Mouse (Mus musculus) limb, embryonic 13.5 days (tissue): ENCODE data around the gene Idua. TPM values are rescaled to one million over a fixed set of nuclear protein-coding genes. Genes with fewer than 3 reads are reported as not detected.
"Not testable (repeated sequence)": the region's sequence is repeated elsewhere in the genome, so short reads cannot be mapped to it uniquely, and the experiment has no call there.

Experiments
- ATAC-seq: fragments of 200-750 bp; cut with Nextera tagmentation; 2 replicates; pipeline ENCODE4 v1.8.0; 2017; ENCODE audit warnings: low read depth, moderate number of reproducible peaks, moderate TSS enrichment; ENCODE audit not compliant: low FRiP score
- H3K27ac ChIP-seq: fragments of 300-500 bp; sonication (generic); 2 replicates; pipeline ENCODE4 v1.5.1; 2015; ENCODE audit warnings: inconsistent platforms, mild to moderate bottlenecking, moderate library complexity
- H3K27me3 ChIP-seq: fragments of 300-500 bp; sonication (generic); 2 replicates; pipeline ENCODE4 v1.6.1; 2015; ENCODE audit warnings: mild to moderate bottlenecking, inconsistent platforms
- H3K36me3 ChIP-seq: fragments of 300-500 bp; sonication (generic); 2 replicates; pipeline ENCODE4 v1.6.1; 2015; ENCODE audit warnings: inconsistent platforms, mild to moderate bottlenecking, moderate library complexity
- H3K4me1 ChIP-seq: fragments of 300-500 bp; sonication (generic); 2 replicates; pipeline ENCODE4 v1.6.1; 2015; ENCODE audit warnings: inconsistent platforms
- H3K4me2 ChIP-seq: fragments of 300-500 bp; sonication (generic); replicated peaks from 2 replicates; pipeline ENCODE4 v1.6.1; 2015; ENCODE audit warnings: inconsistent platforms, mild to moderate bottlenecking, moderate library complexity
- H3K4me3 ChIP-seq: fragments of 300-500 bp; sonication (generic); 2 replicates; pipeline ENCODE4 v1.5.1; 2015; ENCODE audit warnings: moderate library complexity, mild to moderate bottlenecking, inconsistent platforms
- H3K9ac ChIP-seq: fragments of 300-500 bp; sonication (generic); 2 replicates; pipeline ENCODE4 v1.6.1; 2015; ENCODE audit warnings: mild to moderate bottlenecking, inconsistent platforms
- H3K9me3 ChIP-seq: fragments of 300-500 bp; sonication (generic); 2 replicates; pipeline ENCODE4 v1.6.1; 2016; ENCODE audit warnings: inconsistent platforms
- WGBS: fragments of 180-500 bp; shearing (Covaris S2); methylation state at CpG from one replicate; pipeline ENCODE4 v1.1.7; 2015; 5-methylcytosine and 5-hydroxymethylcytosine counted together
- polyA plus RNA-seq: library from polyadenylated mRNA; unstranded; fragments of >200 nt; fragmentation: Nextera tagmentation; extraction: Ambion mirVana; gene quantifications from 2 replicates; pipeline ENCODE4 v1.2.1, GENCODE M21; 2015

The Idua gene
- polyA plus RNA-seq = 16.2 and 18.2 TPM in 2 replicates

GRCm38 (mm10) chr5:108659698-108660631, at the start of gene Idua:
Gene Idua (plus strand): TSS chr5:108660331.
- Histone ChIP-seq H3K27ac (no peak within 1 kb of the TSS; the same call in 1 of the 2 replicates), H3K36me3 (peaks cover 32% of the 10 kb centered on the region), H3K27me3 (0 out of 2 replicates have a peak, but pooled peaks cover 4% of the 10 kb centered on the region), H3K4me2 (peak within 1 kb of the TSS; percentile 93), H3K9ac (peak within 1 kb of the TSS; percentile 94), H3K4me1 (peaks cover 14% of the 10 kb centered on the region), H3K9me3 (no peaks in the 10 kb centered on the region), H3K4me3 (peak within 1 kb of the TSS; percentile 88)
- WGBS = 8% methylated on average over 24 of the region's 24 CpGs
- peak; percentile 60 for ATAC-seq

DNA sequence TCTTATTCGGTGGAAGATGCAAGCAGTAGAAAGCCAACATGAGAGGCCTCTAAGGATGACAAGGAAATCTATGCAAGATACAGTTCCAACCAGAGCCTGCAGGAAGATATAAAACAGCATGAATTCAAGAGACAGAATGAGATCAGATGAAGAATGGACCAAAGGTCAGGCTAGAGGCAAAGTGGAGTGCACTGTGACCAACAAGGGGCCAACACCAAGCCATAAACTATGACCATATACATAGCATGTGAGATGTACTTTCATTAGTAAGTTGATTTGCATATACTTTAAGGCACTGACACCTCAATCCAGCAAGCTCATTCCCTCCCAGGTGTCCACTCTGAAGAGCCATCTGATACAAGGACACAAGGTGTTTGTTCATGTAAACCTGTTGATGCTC, 49.7 kb upstream of the Idua start:
- no peak overlapping the region for H3K9ac ChIP-seq
- no peaks in the 10 kb centered on the region for H3K4me1 ChIP-seq
- H3K36me3 ChIP-seq = peaks cover 95% of the 10 kb centered on the region
- ATAC-seq = no peak
- no peaks in the 10 kb centered on the region for H3K9me3 ChIP-seq
- no peaks in the 10 kb centered on the region for H3K27me3 ChIP-seq
- H3K4me2 ChIP-seq = no peak overlapping the region
- H3K4me3 ChIP-seq = no peak overlapping the region
- 91% methylated on average over 1 of the region's 1 CpGs for WGBS
- no peak overlapping the region for H3K27ac ChIP-seq

GRCm38 (mm10) chr5:108621870-108622269, 38.3 kb upstream of the Idua start:
- H3K9me3 ChIP-seq = no peaks in the 10 kb centered on the region
- H3K36me3 ChIP-seq = peaks cover 69% of the 10 kb centered on the region
- no peaks in the 10 kb centered on the region; the same call in 1 of the 2 replicates for H3K4me1 ChIP-seq
- no peak overlapping the region for H3K27ac ChIP-seq
- ATAC-seq = no peak
- no peak overlapping the region for H3K4me3 ChIP-seq
- H3K9ac ChIP-seq = no peak overlapping the region
- H3K4me2 ChIP-seq = no peak overlapping the region
- no peaks in the 10 kb centered on the region for H3K27me3 ChIP-seq
- WGBS = 71% methylated on average over 2 of the region's 2 CpGs

GRCm38 (mm10) chr5:108626050-108626660, 34.0 kb upstream of the Idua start:
- Histone ChIP-seq H3K4me2 (no peak overlapping the region), H3K27ac (no peak overlapping the region), H3K27me3 (no peaks in the 10 kb centered on the region), H3K4me1 (peaks cover 28% of the 10 kb centered on the region), H3K9me3 (no peaks in the 10 kb centered on the region), H3K9ac (no peak overlapping the region), H3K36me3 (peaks cover 34% of the 10 kb centered on the region), H3K4me3 (no peak overlapping the region)
- 88% methylated on average over 4 of the region's 4 CpGs for WGBS
- no peak for ATAC-seq

DNA sequence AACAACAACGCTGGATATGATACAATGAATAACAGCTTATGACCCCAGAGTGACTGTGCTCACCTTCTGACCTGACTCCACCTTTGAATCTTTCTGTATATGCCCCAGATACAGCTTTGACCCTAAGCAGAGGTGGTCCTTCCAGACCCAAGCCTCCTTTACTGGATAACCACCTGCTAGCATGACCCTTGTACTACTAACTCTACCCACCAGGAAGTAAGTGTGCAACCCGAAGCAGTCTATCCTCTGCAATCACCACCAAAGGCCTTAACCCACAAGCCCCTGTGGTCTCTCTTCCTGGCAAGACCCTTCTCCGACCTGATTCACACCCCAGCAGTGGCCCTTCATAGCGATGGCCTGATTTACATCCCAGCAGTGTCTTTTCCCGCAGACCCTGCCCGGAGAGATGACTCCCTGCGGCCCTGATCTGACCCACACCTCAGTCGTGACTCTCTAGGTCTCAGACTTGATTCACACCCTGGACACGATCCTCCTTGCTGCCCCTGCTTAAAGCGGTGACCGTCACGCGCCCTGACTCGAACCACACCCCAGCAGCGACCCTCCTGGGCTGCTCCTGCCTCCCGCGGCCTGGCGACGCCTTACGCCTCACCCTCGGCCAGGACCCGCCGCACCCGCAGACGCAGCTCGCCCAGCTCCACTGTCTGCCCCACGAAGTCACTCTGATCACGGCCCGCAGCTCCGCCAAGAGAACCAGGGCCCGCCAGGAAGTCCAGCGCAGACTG, 31.1 kb upstream of the Idua start:
- Histone ChIP-seq H3K27ac (peak overlapping the region; percentile 84), H3K9ac (peak overlapping the region; percentile 96), H3K4me2 (peak overlapping the region; percentile 96), H3K4me1 (peaks cover 28% of the 10 kb centered on the region), H3K36me3 (peaks cover 7% of the 10 kb centered on the region), H3K4me3 (peak overlapping the region; percentile 91), H3K9me3 (no peaks in the 10 kb centered on the region), H3K27me3 (no peaks in the 10 kb centered on the region)
- WGBS = 2% methylated on average over 32 of the region's 32 CpGs
- peak; percentile 88 for ATAC-seq

- Histone ChIP-seq H3K4me1 (peaks cover 28% of the 10 kb centered on the region), H3K27ac (peak within 1 kb of the TSS; percentile 84), H3K9me3 (no peaks in the 10 kb centered on the region), H3K4me3 (peak within 1 kb of the TSS; percentile 91), H3K4me2 (peak within 1 kb of the TSS; percentile 96), H3K27me3 (no peaks in the 10 kb centered on the region), H3K36me3 (no peaks in the 10 kb centered on the region), H3K9ac (peak within 1 kb of the TSS; percentile 96)
- under 1% methylated on average over 58 of the region's 58 CpGs for WGBS
- ATAC-seq = peak; percentile 97
Observed at GRCm38 (mm10) chr5:108629634-108630483, 30.3 kb upstream of the Idua start, which contains the start of the genes Gak and Tmem175. Gene Gak (minus strand): TSS chr5:108629755. Gene Tmem175 (plus strand): TSS chr5:108629770.

GRCm38 (mm10) chr5:108633676-108634075, 26.5 kb upstream of the Idua start:
- no peak overlapping the region for H3K9ac ChIP-seq
- no peak overlapping the region for H3K27ac ChIP-seq
- no peak for ATAC-seq
- WGBS = 90% methylated on average over 4 of the region's 4 CpGs
- H3K4me2 ChIP-seq = no peak overlapping the region
- H3K27me3 ChIP-seq = no peaks in the 10 kb centered on the region
- peaks cover 6% of the 10 kb centered on the region; the same call in 1 of the 2 replicates for H3K36me3 ChIP-seq
- no peak overlapping the region for H3K4me3 ChIP-seq
- peaks cover 10% of the 10 kb centered on the region for H3K4me1 ChIP-seq
- no peaks in the 10 kb centered on the region for H3K9me3 ChIP-seq

GRCm38 (mm10) chr5:108634088-108634487, 26.0 kb upstream of the Idua start:
- 93% methylated on average over 2 of the region's 3 CpGs for WGBS
- not testable (repeated sequence) for H3K9me3 ChIP-seq, ATAC-seq, H3K36me3 ChIP-seq, H3K4me3 ChIP-seq, H3K9ac ChIP-seq, H3K27ac ChIP-seq, H3K4me2 ChIP-seq, H3K27me3 ChIP-seq, H3K4me1 ChIP-seq

DNA sequence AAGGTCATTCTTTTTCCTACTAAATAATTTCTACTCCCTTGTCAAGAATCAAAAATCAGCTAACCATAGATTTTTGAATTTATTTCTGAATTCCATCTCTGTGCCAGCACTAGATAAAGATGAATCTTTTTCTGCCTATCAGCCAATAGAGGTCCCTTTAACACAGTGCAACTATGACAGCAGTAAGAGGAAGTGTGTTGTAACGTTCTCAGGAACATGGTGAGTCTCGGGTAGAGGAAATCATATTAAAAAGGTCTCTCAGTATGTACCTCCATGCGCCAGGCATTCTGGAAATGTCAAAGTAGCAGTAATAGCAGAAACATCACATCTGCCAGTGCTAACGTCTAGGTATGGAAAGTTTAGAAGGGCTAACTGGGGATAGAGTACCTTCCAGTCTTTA, 24.0 kb upstream of the Idua start:
- 74% methylated on average over 4 of the region's 4 CpGs for WGBS
- H3K4me3 ChIP-seq = no peak overlapping the region
- no peaks in the 10 kb centered on the region for H3K4me1 ChIP-seq
- no peak overlapping the region for H3K9ac ChIP-seq
- H3K27me3 ChIP-seq = no peaks in the 10 kb centered on the region
- no peak overlapping the region for H3K4me2 ChIP-seq
- H3K9me3 ChIP-seq = no peaks in the 10 kb centered on the region
- peaks cover 17% of the 10 kb centered on the region for H3K36me3 ChIP-seq
- H3K27ac ChIP-seq = no peak overlapping the region
- no peak for ATAC-seq

GRCm38 (mm10) chr5:108643674-108644073, 16.5 kb upstream of the Idua start:
- no peak for ATAC-seq
- H3K4me2 ChIP-seq = no peak overlapping the region
- WGBS = 79% methylated on average over 2 of the region's 2 CpGs
- no peaks in the 10 kb centered on the region for H3K4me1 ChIP-seq
- H3K36me3 ChIP-seq = peaks cover 72% of the 10 kb centered on the region
- H3K27me3 ChIP-seq = no peaks in the 10 kb centered on the region
- H3K9me3 ChIP-seq = no peaks in the 10 kb centered on the region
- no peak overlapping the region for H3K27ac ChIP-seq
- H3K4me3 ChIP-seq = no peak overlapping the region
- no peak overlapping the region for H3K9ac ChIP-seq

DNA sequence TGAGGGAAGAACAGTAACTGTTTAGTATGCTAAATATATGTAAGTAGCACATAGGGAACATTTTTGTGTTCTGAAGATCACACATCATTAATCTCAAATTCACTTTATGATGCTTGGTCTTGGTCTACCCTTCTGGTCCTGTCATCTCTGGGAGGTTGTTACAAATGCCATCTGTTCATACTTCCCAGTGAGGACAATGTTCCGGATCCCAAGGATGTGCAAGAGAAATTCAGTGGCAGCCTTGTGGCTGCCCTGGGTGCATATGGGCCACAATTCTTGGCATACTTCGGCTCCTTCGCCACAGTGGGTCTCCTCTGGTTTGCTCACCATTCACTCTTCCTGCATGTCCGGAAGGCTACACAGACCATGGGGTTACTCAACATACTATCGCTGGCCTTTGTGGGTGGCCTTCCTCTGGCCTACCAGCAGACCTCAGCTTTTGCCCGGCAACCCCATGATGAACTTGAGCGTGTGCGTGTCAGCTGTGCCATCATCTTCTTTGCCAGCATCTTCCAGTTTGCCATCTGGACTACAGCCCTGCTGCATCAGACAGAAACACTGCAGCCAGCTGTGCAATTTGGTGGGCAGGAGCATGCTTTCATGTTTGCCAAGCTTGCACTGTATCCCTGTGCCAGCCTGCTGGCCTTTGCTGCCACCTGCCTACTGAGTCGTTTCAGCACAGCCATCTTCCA, 14.3 kb upstream of the Idua start:
- WGBS = 92% methylated on average over 9 of the region's 9 CpGs
- no peak overlapping the region for H3K4me3 ChIP-seq

More for the DNA sequence above, 14.3 kb upstream of the Idua start:
- no peaks in the 10 kb centered on the region for H3K4me1 ChIP-seq
- H3K9me3 ChIP-seq = no peaks in the 10 kb centered on the region
- H3K27ac ChIP-seq = no peak overlapping the region
- no peak overlapping the region for H3K9ac ChIP-seq
- no peak for ATAC-seq
- H3K4me2 ChIP-seq = no peak overlapping the region
- no peaks in the 10 kb centered on the region for H3K27me3 ChIP-seq
- peaks cover 82% of the 10 kb centered on the region for H3K36me3 ChIP-seq
